Mouse (Mus musculus) myocyte (in vitro differentiated cells): Measurements from ENCODE around the gene Commd9.

Experiments used
- E2F4 ChIP-seq: IDR thresholded peaks from one replicate; pipeline ENCODE4 v1.6.1; 2011; ENCODE audit warnings: mild to moderate bottlenecking, control low read depth, moderate library complexity; ENCODE audit not compliant: insufficient read depth
- MAX ChIP-seq: IDR thresholded peaks from one replicate; pipeline ENCODE4 v1.6.1; 2011; ENCODE audit warnings: low read depth, mild to moderate bottlenecking, control low read depth
- POLR2A ChIP-seq: IDR thresholded peaks from one replicate; pipeline ENCODE4 v1.6.1; 2011; ENCODE audit warnings: low read depth, mild to moderate bottlenecking, control low read depth, moderate library complexity; ENCODE audit not compliant: insufficient read length
- USF1 ChIP-seq: IDR thresholded peaks from one replicate; pipeline ENCODE4 v1.6.1; 2011; ENCODE audit warnings: low read depth, mild to moderate bottlenecking, control low read depth, moderate library complexity

DNA sequence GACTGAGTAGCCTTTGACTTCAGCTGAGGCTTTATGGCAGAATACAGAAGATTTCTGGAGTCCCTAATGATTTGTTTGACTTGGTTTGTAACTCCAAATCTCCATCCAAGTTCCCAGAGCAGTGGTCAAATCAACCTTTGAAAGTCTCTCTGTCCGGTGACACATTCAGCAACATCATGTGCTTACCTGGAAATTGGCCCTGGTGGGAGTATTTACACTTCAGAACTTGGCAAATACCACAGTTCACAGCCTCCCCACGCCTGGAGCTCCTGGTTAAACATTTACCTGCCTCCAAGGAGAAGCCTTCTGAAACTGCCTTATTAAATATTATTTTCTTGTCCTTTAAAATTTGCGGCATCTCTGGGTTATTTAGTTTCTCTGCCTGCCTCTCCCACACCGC is 37.1 kb downstream of the Commd9 start:
- TF ChIP-seq POLR2A: no peak
- TF ChIP-seq MAX: no peak
- TF ChIP-seq USF1: no peak
- TF ChIP-seq E2F4: no peak
